Mouse (Mus musculus) testis, adult 2 months (tissue): ENCODE results near the gene Nrp1.

Experiments
- CTCF ChIP-seq: fragments of 200-500 bp; IDR thresholded peaks from 2 replicates; pipeline ENCODE4 v1.5.1; 2012; ENCODE audit warnings: low read depth, mild to moderate bottlenecking, inconsistent platforms, low read length, moderate library complexity; ENCODE audit not compliant: control insufficient read depth, insufficient read depth, insufficient replicate concordance
- POLR2A ChIP-seq: fragments of 200-500 bp; IDR thresholded peaks from 2 replicates; pipeline ENCODE4 v1.6.1; 2012; ENCODE audit warnings: low read depth, mild to moderate bottlenecking, inconsistent platforms, low read length, moderate library complexity; ENCODE audit not compliant: control insufficient read depth

- TF ChIP-seq POLR2A = no peak
- TF ChIP-seq CTCF = no peak
These were observed 3.0 kb downstream of the Nrp1 start for GRCm38 (mm10) chr8:128361343-128361870.
